Mouse (Mus musculus) MEL (cell line): ENCODE results near the gene 4933402N03Rik. TPM values are rescaled to one million over a fixed set of nuclear protein-coding genes. Genes with fewer than 3 reads are reported as not detected.

Experiments
- DNase-seq: peaks from one replicate; pipeline ENCODE4 v3.0.0; 2011; ENCODE audit warnings: low read depth, low spot score
- H3K27ac ChIP-seq: 2 replicates; pipeline ENCODE4 v1.5.1; 2012; ENCODE audit warnings: low read depth, mild to moderate bottlenecking, control low read depth, low read length, moderate library complexity; ENCODE audit not compliant: control insufficient read depth
- H3K27me3 ChIP-seq, 2 experiments: fragments of 150-350 bp in 1 of 2; sonication (generic) in 1 of 2; 2 replicates each; pipeline ENCODE4 v1.6.1; 2012; ENCODE audit warnings: low read length in 2 of 2, mild to moderate bottlenecking in 2 of 2, improper control_type of control experiment in 1 of 2, moderate library complexity in 1 of 2; ENCODE audit not compliant: insufficient read depth in 2 of 2, control insufficient read depth in 1 of 2
- H3K36me3 ChIP-seq, 2 experiments: 2 replicates each; pipeline ENCODE4 v1.6.1; 2012 to 2014; ENCODE audit warnings: low read length in 2 of 2, improper control_type of control experiment in 1 of 2, inconsistent platforms in 1 of 2, mild to moderate bottlenecking in 1 of 2; ENCODE audit not compliant: insufficient read depth in 2 of 2, control insufficient read depth in 1 of 2
- H3K4me1 ChIP-seq, 2 experiments: fragments of 150-350 bp in 1 of 2; sonication (generic) in 1 of 2; 2 replicates each; pipeline ENCODE4 v1.6.1; 2012; ENCODE audit warnings: low read length in 2 of 2, improper control_type of control experiment in 1 of 2, mild to moderate bottlenecking in 1 of 2; ENCODE audit not compliant: insufficient read depth in 2 of 2, control insufficient read depth in 1 of 2
- H3K4me3 ChIP-seq, 2 experiments: fragments of 150-350 bp in 1 of 2; sonication (generic) in 1 of 2; 2 replicates each; pipeline ENCODE4 v1.5.1; 2012; ENCODE audit warnings: low read depth in 2 of 2, low read length in 2 of 2, mild to moderate bottlenecking in 2 of 2, moderate library complexity in 2 of 2, control low read depth in 1 of 2, improper control_type of control experiment in 1 of 2; ENCODE audit not compliant: control insufficient read depth in 1 of 2, insufficient read depth in 1 of 2
- H3K79me2 ChIP-seq: 2 replicates; pipeline ENCODE4 v1.6.1; 2012; ENCODE audit warnings: mild to moderate bottlenecking, low read length, moderate library complexity; ENCODE audit not compliant: control insufficient read depth, poor library complexity, insufficient read depth
- H3K9ac ChIP-seq: 2 replicates; pipeline ENCODE4 v1.6.1; 2012; ENCODE audit warnings: low read depth, mild to moderate bottlenecking, control low read depth, low read length, moderate library complexity; ENCODE audit not compliant: control insufficient read depth, poor library complexity, severe bottlenecking
- H3K9me3 ChIP-seq: fragments of 150-350 bp; sonication (generic); replicated peaks from 2 replicates; pipeline ENCODE4 v1.6.1; 2012; ENCODE audit warnings: mild to moderate bottlenecking, low read length, improper control_type of control experiment, moderate library complexity; ENCODE audit not compliant: insufficient read depth
- CHD1 ChIP-seq: IDR thresholded peaks from 2 replicates; pipeline ENCODE4 v1.6.1; 2012; ENCODE audit warnings: low read depth, mild to moderate bottlenecking, inconsistent platforms, low read length, improper control_type of control experiment
- CTCF ChIP-seq, 3 experiments: IDR thresholded peaks in 2 of 3; conservative IDR thresholded peaks in 1 of 3; 2 replicates each; pipeline ENCODE4 v1.5.1; 2011 to 2012; ENCODE audit warnings: low read length in 3 of 3, low read depth in 2 of 3, mild to moderate bottlenecking in 2 of 3, improper control_type of control experiment in 1 of 3, inconsistent platforms in 1 of 3, mixed read lengths in 1 of 3, moderate library complexity in 1 of 3; ENCODE audit not compliant: control insufficient read depth in 1 of 3, insufficient read depth in 1 of 3, poor library complexity in 1 of 3, severe bottlenecking in 1 of 3
- ETS1 ChIP-seq: IDR thresholded peaks from 2 replicates; pipeline ENCODE4 v1.6.1; 2012; ENCODE audit warnings: low read depth, mild to moderate bottlenecking, inconsistent platforms, low read length, improper control_type of control experiment, moderate library complexity
- GABPA ChIP-seq: IDR thresholded peaks from 2 replicates; pipeline ENCODE4 v1.6.1; 2012; ENCODE audit warnings: low read depth, mild to moderate bottlenecking, inconsistent platforms, low read length, improper control_type of control experiment, moderate library complexity
- GATA1 ChIP-seq: IDR thresholded peaks from 2 replicates; pipeline ENCODE4 v1.6.1; 2011; ENCODE audit warnings: low read depth, low read length, improper control_type of control experiment
- HCFC1 ChIP-seq: IDR thresholded peaks from 2 replicates; pipeline ENCODE4 v1.6.1; 2012; ENCODE audit warnings: low read depth, mild to moderate bottlenecking, inconsistent platforms, low read length, improper control_type of control experiment, moderate library complexity
- JUND ChIP-seq: IDR thresholded peaks from 2 replicates; pipeline ENCODE4 v1.6.1; 2011; ENCODE audit warnings: low read depth, mild to moderate bottlenecking, improper control_type of control experiment, low read length
- KAT2A ChIP-seq: conservative IDR thresholded peaks from 2 replicates; pipeline ENCODE4 v1.6.1; 2012; ENCODE audit warnings: low read depth, low read length, improper control_type of control experiment, inconsistent platforms
- MAZ ChIP-seq: IDR thresholded peaks from 2 replicates; pipeline ENCODE4 v1.6.1; 2012; ENCODE audit warnings: low read depth, mild to moderate bottlenecking, inconsistent platforms, low read length, improper control_type of control experiment
- MEF2A ChIP-seq: IDR thresholded peaks from 2 replicates; pipeline ENCODE4 v1.6.1; 2014; ENCODE audit warnings: low read depth, mild to moderate bottlenecking, inconsistent platforms, low read length, improper control_type of control experiment; ENCODE audit not compliant: poor library complexity, insufficient replicate concordance, severe bottlenecking; ENCODE audit errors: extremely low read depth
- MXI1 ChIP-seq: IDR thresholded peaks from 2 replicates; pipeline ENCODE4 v1.6.1; 2011; ENCODE audit warnings: mild to moderate bottlenecking, low read depth, low read length, improper control_type of control experiment
- MYB ChIP-seq: IDR thresholded peaks from 2 replicates; pipeline ENCODE4 v1.6.1; 2011; ENCODE audit warnings: mild to moderate bottlenecking, low read depth, low read length, improper control_type of control experiment
- NELFE ChIP-seq: IDR thresholded peaks from 2 replicates; pipeline ENCODE4 v1.6.1; 2011; ENCODE audit warnings: low read depth, low read length, improper control_type of control experiment
- NRF1 ChIP-seq: IDR thresholded peaks from 2 replicates; pipeline ENCODE4 v1.6.1; 2014; ENCODE audit warnings: low read depth, mild to moderate bottlenecking, inconsistent platforms, low read length, improper control_type of control experiment, moderate library complexity; ENCODE audit not compliant: poor library complexity, insufficient read depth, severe bottlenecking
- POLR2A ChIP-seq, 2 experiments: IDR thresholded peaks; 2 replicates each; pipeline ENCODE4 v1.6.1; 2011 to 2012; ENCODE audit warnings: low read length in 2 of 2, mild to moderate bottlenecking in 2 of 2, control low read depth in 1 of 2, improper control_type of control experiment in 1 of 2, low read depth in 1 of 2, moderate library complexity in 1 of 2; ENCODE audit not compliant: control insufficient read depth in 1 of 2, insufficient read depth in 1 of 2, poor library complexity in 1 of 2
- POLR2AphosphoS5 ChIP-seq: IDR thresholded peaks from 2 replicates; pipeline ENCODE4 v1.6.1; 2012; ENCODE audit warnings: low read depth, borderline replicate concordance, mild to moderate bottlenecking, inconsistent platforms, low read length, moderate library complexity, mixed read lengths
- RCOR1 ChIP-seq: IDR thresholded peaks from 2 replicates; pipeline ENCODE4 v1.6.1; 2012; ENCODE audit warnings: low read depth, mild to moderate bottlenecking, inconsistent platforms, low read length, improper control_type of control experiment
- TAL1 ChIP-seq: IDR thresholded peaks from 2 replicates; pipeline ENCODE4 v1.6.1; 2012; ENCODE audit warnings: mild to moderate bottlenecking, inconsistent platforms, low read length, moderate library complexity, mixed read lengths
- TBP ChIP-seq: IDR thresholded peaks from 2 replicates; pipeline ENCODE4 v1.8.0; 2011; ENCODE audit warnings: low read depth, low read length, improper control_type of control experiment
- USF2 ChIP-seq, 2 experiments: IDR thresholded peaks; 2 replicates each; pipeline ENCODE4 v1.6.1; 2011 to 2012; ENCODE audit warnings: improper control_type of control experiment in 2 of 2, low read length in 2 of 2, borderline replicate concordance in 1 of 2, inconsistent platforms in 1 of 2, low read depth in 1 of 2, mild to moderate bottlenecking in 1 of 2; ENCODE audit not compliant: insufficient read depth in 1 of 2
- ZMIZ1 ChIP-seq: IDR thresholded peaks from 2 replicates; pipeline ENCODE4 v1.6.1; 2012; ENCODE audit warnings: low read depth, mild to moderate bottlenecking, inconsistent platforms, low read length, improper control_type of control experiment, moderate library complexity
- ZNF384 ChIP-seq: IDR thresholded peaks from 2 replicates; pipeline ENCODE4 v1.6.1; 2012; ENCODE audit warnings: low read depth, mild to moderate bottlenecking, inconsistent platforms, low read length, improper control_type of control experiment
- polyA plus RNA-seq, 2 experiments: library from polyadenylated mRNA; stranded (reverse) in 1 of 2; unstranded in 1 of 2; fragments of >175 nt in 1 of 2; fragments of >200 nt in 1 of 2; gene quantifications; 2 replicates each; pipeline versions ENCODE4 v1.2.1 to v1.2.4; 2012; ENCODE audit warnings: low replicate concordance in 2 of 2, low read depth in 1 of 2; ENCODE audit not compliant: insufficient read length in 2 of 2, insufficient read depth in 1 of 2, missing spikeins in 1 of 2
- total RNA-seq: library from RNA; depleted of rRNA; stranded (reverse); fragments of 300-350 nt; gene quantifications from 2 replicates; pipeline ENCODE4 v1.2.3, GENCODE M21; 2012; rRNA removed

The 4933402N03Rik gene
- not detected in 2 replicates for total RNA-seq
- not detected for polyA plus RNA-seq

- no peak for DNase-seq
- Histone ChIP-seq H3K27ac (no peak within 1 kb of the TSS), H3K4me3 (no peak within 1 kb of the TSS), H3K9me3 (no peaks in the 10 kb centered on the region), H3K9ac (no peak within 1 kb of the TSS), H3K4me1 (no peaks in the 10 kb centered on the region), H3K36me3 (no peaks in the 10 kb centered on the region), H3K79me2 (no peaks in the 10 kb centered on the region), H3K27me3 (no peaks in the 10 kb centered on the region)
- TF ChIP-seq JUND (no peak), MYB (no peak)
These were observed at the start of gene 4933402N03Rik for GRCm38 (mm10) chr7:131146214-131146613. Gene 4933402N03Rik (minus strand): TSS chr7:131146314.

GRCm38 (mm10) chr7:131187996-131188395 lies 41.9 kb upstream of the 4933402N03Rik start:
- H3K27me3 ChIP-seq, result no peaks in the 10 kb centered on the region
- H3K27ac ChIP-seq, result no peak overlapping the region
- H3K4me1 ChIP-seq, result no peaks in the 10 kb centered on the region

GRCm38 (mm10) chr7:131187047-131187446 lies 40.9 kb upstream of the 4933402N03Rik start:
- Histone ChIP-seq H3K79me2 (no peaks in the 10 kb centered on the region), H3K4me3 (no peak overlapping the region), H3K27me3 (no peaks in the 10 kb centered on the region), H3K27ac (no peak overlapping the region), H3K4me1 (no peaks in the 10 kb centered on the region), H3K9ac (no peak overlapping the region), H3K9me3 (no peaks in the 10 kb centered on the region), H3K36me3 (no peaks in the 10 kb centered on the region)
- no peak for TF ChIP-seq TAL1
- TF ChIP-seq NELFE, result no peak
- no peak for TF ChIP-seq ETS1
- TF ChIP-seq USF2 (IDR thresholded peaks at IDR 0.05; ENCODE audit: borderline replicate concordance in 1 of 2, insufficient read depth in 1 of 2, low read depth in 1 of 2, low read length in 2 of 2), result no peak
- TF ChIP-seq HCFC1, result no peak
- TF ChIP-seq MAZ, result no peak
- TF ChIP-seq NRF1, result no peak
- no peak for TF ChIP-seq GATA1
- DNase-seq, result no peak

More at GRCm38 (mm10) chr7:131187996-131188395, 41.9 kb upstream of the 4933402N03Rik start:
- H3K4me3 ChIP-seq, result no peak overlapping the region
- H3K9ac ChIP-seq, result no peak overlapping the region
- DNase-seq, result no peak
- no peaks in the 10 kb centered on the region for H3K9me3 ChIP-seq
- H3K36me3 ChIP-seq, result no peaks in the 10 kb centered on the region
- H3K79me2 ChIP-seq, result no peaks in the 10 kb centered on the region
- TF ChIP-seq CTCF (IDR thresholded peaks at IDR 0.05 in 2 of 3, conservative IDR thresholded peaks at IDR 0.05 in 1 of 3; ENCODE audit: control insufficient read depth in 1 of 3, insufficient read depth in 1 of 3, low read depth in 2 of 3, low read length in 3 of 3, poor library complexity in 1 of 3, severe bottlenecking in 1 of 3), result no peak
- TF ChIP-seq RCOR1, result no peak
- no peak for TF ChIP-seq ZNF384
- TF ChIP-seq MEF2A, result no peak
- TF ChIP-seq GABPA, result no peak
- no peak for TF ChIP-seq JUND
- TF ChIP-seq POLR2A (IDR thresholded peaks at IDR 0.05; ENCODE audit: control insufficient read depth in 1 of 2, insufficient read depth in 1 of 2, low read depth in 1 of 2, low read length in 2 of 2, poor library complexity in 1 of 2), result no peak
- no peak for TF ChIP-seq ZMIZ1
- no peak for TF ChIP-seq MXI1
- TF ChIP-seq TBP, result no peak
- no peak for TF ChIP-seq KAT2A
- TF ChIP-seq NELFE, result no peak
- TF ChIP-seq CHD1, result no peak
- TF ChIP-seq POLR2AphosphoS5, result no peak
- no peak for TF ChIP-seq GATA1
- TF ChIP-seq, all 39 proteins: peak for 0
